ENCODE assay signal across 14 mouse cellular contexts in genomic region chrX:38654681-38655080, GRCm38 (mm10). TPM values are rescaled to one million over a fixed set of nuclear protein-coding genes. Genes with fewer than 3 reads are reported as not detected.
A peak's percentile ranks its signal among the peaks of the same experiment; 100 is the strongest.
DNase-seq lines count a peak whose midpoint lies in the region; ATAC-seq and TF ChIP-seq lines count a peak whose summit lies in the region.
"Had no signal": no experiment of that assay in that cellular context is flagged by ENCODE, and none has a peak within 500 bp of the region (broad histone marks: within the 10 kb centered on the region; RNA-seq: fewer than 3 reads in every experiment).

No protein-coding gene starts in this region.

- intact Hi-C loops in gastrocnemius, adult 2 months (cut with DNase I), result loop anchor here (5.0 kb wide), 1 partner anchor 142 kb away; no protein-coding TSS in a partner anchor

- 81% methylated on average over 5 of the region's 5 CpGs for WGBS in lung, postnatal 0 days

- no peak overlapping the region for H3K4me3 ChIP-seq in gastrocnemius, adult 2 months
- H3K4me3 ChIP-seq in lung, postnatal 0 days (ENCODE audit: low read depth, low read length), result no peak overlapping the region
- H3K4me3 ChIP-seq: heart, embryonic 13.5 days; hindbrain, embryonic 15.5 days; midbrain, embryonic 15.5 days had no signal

- no peak overlapping the region for H3K9ac ChIP-seq in lung, postnatal 0 days (replicated peaks; ENCODE audit: low read depth)
- H3K9ac ChIP-seq: heart, embryonic 13.5 days; hindbrain, embryonic 15.5 days; midbrain, embryonic 15.5 days had no signal

- no peak for DNase-seq in gastrocnemius, adult 2 months
- no peak for DNase-seq in gastrocnemius, adult 18-20 months (ENCODE audit: low spot score)
- DNase-seq in lung, postnatal 0 days (ENCODE audit: low spot score), result no peak
- DNase-seq in lung, postnatal 4 days, result no peak
- DNase-seq in ES-CJ7 (ENCODE audit: low read depth, low spot score), result peak; percentile 30
- peak; percentile 30 for DNase-seq in naive thymus-derived CD4-positive, alpha-beta T cell, adult 2 months (ENCODE audit: low read depth)
- no peak for DNase-seq in ovary, postnatal 14 days (ENCODE audit: low spot score)
- DNase-seq: cerebellum, adult 11 months; embryo, embryonic 11 days; lung, postnatal 10 days had no signal

- H3K4me2 ChIP-seq in lung, postnatal 0 days (replicated peaks; ENCODE audit: low read depth, low read length), result no peak overlapping the region
- H3K4me2 ChIP-seq: heart, embryonic 13.5 days; hindbrain, embryonic 15.5 days; midbrain, embryonic 15.5 days had no signal

- no peak for TF ChIP-seq EP300 in lung, postnatal 0 days (IDR thresholded peaks at IDR 0.05)

- H3K27ac ChIP-seq in gastrocnemius, adult 2 months, result no peak overlapping the region
- no peak overlapping the region for H3K27ac ChIP-seq in lung, postnatal 0 days (ENCODE audit: low read length)
- H3K27ac ChIP-seq: heart, embryonic 13.5 days; hindbrain, embryonic 15.5 days; midbrain, embryonic 15.5 days had no signal

- H3K36me3 ChIP-seq in lung, postnatal 0 days (ENCODE audit: insufficient read depth, low read length), result no peaks in the 10 kb centered on the region
- H3K36me3 ChIP-seq: heart, embryonic 13.5 days; hindbrain, embryonic 15.5 days; midbrain, embryonic 15.5 days had no signal

- no peaks in the 10 kb centered on the region for H3K4me1 ChIP-seq in lung, postnatal 0 days (ENCODE audit: insufficient read depth, low read depth, low read length)
- H3K4me1 ChIP-seq: heart, embryonic 13.5 days; hindbrain, embryonic 15.5 days; midbrain, embryonic 15.5 days had no signal

- H3K27me3 ChIP-seq in lung, postnatal 0 days (replicated peaks; ENCODE audit: insufficient read depth, low read length), result no peaks in the 10 kb centered on the region
- H3K27me3 ChIP-seq: heart, embryonic 13.5 days; hindbrain, embryonic 15.5 days; midbrain, embryonic 15.5 days had no signal

- no peak for ATAC-seq in lung, postnatal 0 days
- ATAC-seq in erythroblast, adult 5-6 weeks (replicated peaks; ENCODE audit: low FRiP score, poor library complexity, severe bottlenecking), result no peak
- ATAC-seq: midbrain, embryonic 15.5 days had no signal

- peak; percentile 62 for TF ChIP-seq CTCF in gastrocnemius, adult 2 months (IDR thresholded peaks at IDR 0.05)
- TF ChIP-seq CTCF in lung, postnatal 0 days (IDR thresholded peaks at IDR 0.05), result peak; percentile 57

- no peaks in the 10 kb centered on the region for H3K9me3 ChIP-seq in lung, postnatal 0 days (ENCODE audit: low read length)
- H3K9me3 ChIP-seq: hindbrain, embryonic 15.5 days; midbrain, embryonic 15.5 days had no signal

RNA-seq across cellular contexts. Expression of gene C1galt1c1, which starts 19.8 kb away (rescaled TPM):
- total RNA-seq in gastrocnemius, adult 2 months (2021), result 10 to 100 TPM in 1 of 2 experiments, 1 to 10 TPM in 1; 9.6 to 10.5 TPM
- total RNA-seq in gastrocnemius, adult 18-20 months (2021), result 10 to 100 TPM in 1 of 2 experiments, 1 to 10 TPM in 1; 9.3 to 11.5 TPM
- polyA plus RNA-seq in lung, postnatal 0 days (2015; fragmentation: Nextera tagmentation; extraction: Ambion mirVana), result 59.0 and 70.6 TPM in 2 replicates
- total RNA-seq in erythroblast, adult 5-6 weeks (2015; ENCODE audit: low replicate concordance), result 15.0 and 32.4 TPM in 2 replicates
- 21.7 and 23.4 TPM in 2 replicates for total RNA-seq in erythroblast, adult 5-6 weeks (2017; ENCODE audit: low replicate concordance)

RNA-seq across cellular contexts. Expression of gene Mcts1, which starts 54.3 kb away (rescaled TPM):
- total RNA-seq in gastrocnemius, adult 2 months (2021), result 10 to 100 TPM; 43.1 to 50.7 TPM
- total RNA-seq in gastrocnemius, adult 18-20 months (2021), result 10 to 100 TPM; 37.7 to 41.3 TPM
- 80.1 and 81.4 TPM in 2 replicates for polyA plus RNA-seq in lung, postnatal 0 days (2015; fragmentation: Nextera tagmentation; extraction: Ambion mirVana)
- 8.1 and 36.4 TPM in 2 replicates for total RNA-seq in erythroblast, adult 5-6 weeks (2015; ENCODE audit: low replicate concordance)
- 11.7 and 21.2 TPM in 2 replicates for total RNA-seq in erythroblast, adult 5-6 weeks (2017; ENCODE audit: low replicate concordance)

Comparison
In these comparisons a context has a peak if more than half of its experiments do, and no peak if none do; other contexts are left out.
1. DNase-seq: peak in ES-CJ7 (single experiment) and naive thymus-derived CD4-positive, alpha-beta T cell, adult 2 months (single experiment); none in gastrocnemius, adult 2 months (single experiment), gastrocnemius, adult 18-20 months (single experiment), lung, postnatal 0 days (single experiment), lung, postnatal 4 days (0 of 2) and ovary, postnatal 14 days (single experiment).